Mouse (Mus musculus) right cerebral cortex, postnatal 4 days (tissue): Measurements from ENCODE around the gene Ddx54.

Experiments
- DNase-seq: peaks from one replicate; pipeline ENCODE4 v3.0.0-alpha.2; 2022

The Ddx54 gene

DNA sequence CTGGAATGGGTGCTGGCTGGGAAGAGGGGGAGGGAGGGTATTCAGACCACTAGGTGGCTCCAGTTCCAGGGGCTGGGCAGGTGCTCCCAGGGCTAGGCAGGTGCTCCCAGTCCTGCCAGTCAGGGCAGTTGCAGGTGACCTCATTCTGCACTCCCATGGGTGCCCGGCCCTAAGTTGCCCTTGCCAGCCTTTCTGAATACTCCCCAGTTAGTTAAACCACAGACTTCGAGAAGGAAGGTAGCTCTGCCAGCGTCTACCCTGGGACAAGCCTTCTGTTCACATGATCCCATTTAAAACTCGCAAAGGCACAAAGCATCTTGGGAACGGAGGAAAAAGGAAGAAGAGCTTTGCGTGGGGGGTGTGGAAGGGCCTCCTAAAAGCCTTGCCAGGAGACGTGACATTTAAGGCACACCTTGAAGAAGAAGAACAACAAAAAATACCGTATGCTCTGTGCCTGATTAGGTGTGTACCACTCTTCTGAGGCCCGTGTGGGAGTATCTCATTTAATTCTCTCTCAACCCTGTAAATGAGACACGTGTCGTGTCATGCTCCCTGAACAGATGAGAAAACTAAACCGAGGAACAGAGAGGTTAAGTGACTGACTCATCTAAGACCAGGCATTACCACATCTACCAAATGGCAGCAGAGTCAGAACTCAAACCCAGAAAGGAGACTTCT lies 35.4 kb downstream of the Ddx54 start:
- DNase-seq = no peak

DNA sequence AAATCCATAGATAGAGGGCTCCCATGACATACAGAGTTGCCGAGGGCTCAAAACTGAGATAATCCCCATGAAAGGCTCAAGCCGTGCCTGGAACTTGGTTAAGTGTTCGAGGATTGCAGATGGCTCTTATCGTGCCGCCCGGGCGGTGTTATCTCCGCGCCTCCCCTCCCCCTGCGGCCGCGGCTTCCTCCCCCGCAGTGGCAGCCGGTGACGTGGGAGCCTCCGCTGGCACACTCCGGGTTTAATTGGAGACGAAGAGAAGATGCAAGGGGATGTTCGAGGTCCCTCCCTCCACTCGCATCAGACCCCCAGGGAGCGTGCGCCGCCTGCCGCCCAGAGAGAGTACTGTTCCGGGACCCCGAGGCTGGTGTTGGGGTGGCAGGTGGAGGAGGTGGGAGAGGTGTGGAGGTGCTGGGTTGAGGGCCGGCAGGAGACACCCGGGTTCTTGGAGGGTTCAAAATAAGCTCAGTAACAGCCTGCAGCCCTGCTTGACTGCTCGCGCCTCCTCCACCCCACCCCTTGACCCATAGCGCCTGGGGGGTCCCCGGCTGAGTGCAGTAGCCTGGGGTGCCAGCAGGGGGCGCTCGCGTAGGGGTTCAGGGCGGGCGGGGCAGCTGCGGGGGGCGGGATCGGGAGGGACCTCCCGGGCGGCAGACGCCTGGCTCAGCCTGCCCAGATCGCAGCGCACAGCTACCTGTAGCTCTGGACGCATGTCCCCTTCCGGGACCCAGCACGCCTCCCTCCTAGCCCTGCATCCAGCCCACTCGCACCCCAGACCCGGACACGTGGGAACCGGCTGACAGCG lies 36.2 kb downstream of the Ddx54 start, which contains the start of gene Rasal1:
Gene Rasal1, plus strand, starts transcription at position 244 of the 805 bp plus-strand sequence.
- peak; percentile 78 for DNase-seq

DNA sequence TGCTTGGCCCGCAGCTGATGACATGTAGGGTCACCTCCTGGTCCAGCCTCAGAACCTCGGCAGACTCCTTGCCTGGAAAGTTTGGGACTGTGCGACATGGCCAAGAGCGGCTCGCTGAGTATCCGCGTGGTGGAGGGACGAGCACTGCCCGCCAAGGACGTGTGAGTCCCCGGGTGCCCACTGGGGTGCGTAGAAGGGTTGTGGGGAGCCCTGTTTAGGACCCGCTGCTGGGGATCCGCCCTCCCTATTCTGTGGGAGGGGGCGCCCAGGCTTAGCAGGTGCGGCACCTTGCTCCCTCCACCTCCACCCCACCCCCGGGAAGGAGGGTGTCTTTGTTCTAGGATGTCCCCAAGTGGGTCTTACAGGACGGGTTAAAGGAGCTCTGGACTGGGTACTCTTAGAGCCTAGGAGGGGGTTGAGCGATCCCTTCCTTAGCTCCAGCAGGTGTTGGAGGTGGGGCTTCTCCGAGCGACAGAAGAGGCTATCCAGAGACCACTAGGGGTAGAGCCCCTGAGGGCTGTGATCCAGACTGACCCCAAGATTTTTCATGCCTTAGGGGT lies 36.9 kb downstream of the Ddx54 start:
- DNase-seq = peak; percentile 56

DNA sequence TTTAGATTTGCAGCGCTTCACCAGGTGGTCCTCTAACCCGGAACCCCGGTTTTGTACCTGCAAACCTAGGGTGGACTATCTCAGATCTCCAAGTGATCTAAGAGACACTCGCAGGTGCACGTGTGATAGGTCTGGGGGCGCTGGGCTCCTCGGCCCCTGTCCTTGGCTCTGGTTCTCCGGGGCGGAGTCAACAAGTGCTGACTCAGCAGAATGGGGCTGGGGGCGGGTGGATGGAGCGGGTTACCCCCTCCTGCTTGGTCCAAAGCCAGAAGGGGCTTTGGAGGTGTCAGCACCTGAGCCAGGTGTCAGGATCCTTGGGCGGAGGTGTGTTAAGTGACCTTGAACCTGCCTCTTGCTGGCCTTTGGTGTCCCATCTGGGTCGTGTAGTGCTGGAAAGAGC lies 37.4 kb downstream of the Ddx54 start:
- no peak for DNase-seq

DNA sequence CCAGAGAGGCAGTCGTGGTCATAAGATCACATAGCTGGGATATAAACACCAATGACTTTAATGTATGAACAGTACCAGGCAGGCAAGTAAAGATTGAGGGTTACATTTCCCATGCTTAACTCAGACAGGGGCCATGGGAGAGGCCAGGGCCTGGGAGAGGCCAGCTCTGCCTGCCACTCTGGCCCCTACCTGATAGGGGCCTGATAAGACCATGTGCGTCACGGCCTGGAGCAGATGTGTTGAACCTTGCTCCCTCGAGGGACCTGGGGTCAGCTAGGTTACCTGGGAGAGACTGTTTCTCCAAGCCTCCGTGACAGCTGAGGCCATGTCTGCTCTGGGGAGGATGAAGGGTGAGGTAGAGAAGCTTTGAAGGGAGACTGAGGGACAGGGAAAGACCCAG lies 38.7 kb downstream of the Ddx54 start:
- no peak for DNase-seq

DNA sequence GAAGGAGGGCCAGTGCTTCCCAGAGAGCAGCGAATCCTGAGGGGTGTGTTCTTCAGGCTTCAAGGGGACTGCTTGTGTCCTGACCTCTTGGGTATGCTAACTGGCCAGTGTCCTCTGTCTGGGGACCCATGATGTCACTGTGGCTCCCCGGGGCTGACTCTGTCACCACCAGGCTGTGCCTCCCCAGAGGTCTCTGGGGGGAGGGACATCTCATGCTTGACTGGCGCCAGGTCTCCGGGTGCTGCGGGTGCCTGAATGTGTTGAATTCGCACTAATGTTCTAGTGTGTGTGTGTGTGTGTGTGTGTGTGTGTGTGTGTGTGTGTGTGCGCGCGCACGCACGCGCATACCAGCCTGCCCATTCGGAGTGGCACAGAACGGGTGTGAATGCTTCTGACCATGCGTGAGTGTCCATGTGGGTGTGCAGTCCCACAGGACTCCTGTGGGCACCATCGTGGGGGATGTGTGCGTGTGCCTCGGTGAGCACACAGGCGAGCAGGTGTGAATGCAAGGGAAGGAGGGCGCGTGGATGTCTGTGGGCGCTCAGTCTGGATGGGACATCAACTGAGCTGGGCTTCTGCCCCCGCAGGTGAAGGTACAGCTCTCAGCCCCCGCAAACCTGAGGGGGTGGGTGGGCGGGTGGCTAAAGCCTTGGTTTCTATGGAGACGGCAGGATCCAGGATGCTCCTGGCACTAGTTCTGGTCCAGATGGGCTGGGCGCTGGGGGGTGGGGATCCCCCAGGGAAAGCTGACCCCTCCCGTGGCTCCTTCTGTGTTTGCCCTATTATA lies 40.6 kb downstream of the Ddx54 start:
- DNase-seq = peak; percentile 52

DNA sequence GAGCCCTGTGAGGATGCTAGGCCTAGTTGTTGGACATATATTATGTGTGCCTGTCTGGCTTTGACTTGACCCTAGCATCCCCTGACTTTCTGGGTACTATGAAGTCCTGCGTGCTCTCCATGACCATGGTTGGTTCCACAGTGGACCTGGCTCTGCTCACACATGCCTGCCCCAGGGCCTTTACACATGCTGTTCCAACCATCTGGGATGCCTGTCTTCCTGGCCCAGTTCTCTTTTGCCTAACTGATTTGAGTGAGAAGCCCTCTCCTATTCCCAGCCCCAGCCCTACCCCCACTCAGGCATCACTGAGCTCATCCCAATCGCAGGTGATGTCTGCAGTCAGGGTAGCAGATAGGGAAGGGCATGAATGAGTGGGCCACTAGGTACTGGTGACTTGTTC lies 41.3 kb downstream of the Ddx54 start:
- DNase-seq = no peak

DNA sequence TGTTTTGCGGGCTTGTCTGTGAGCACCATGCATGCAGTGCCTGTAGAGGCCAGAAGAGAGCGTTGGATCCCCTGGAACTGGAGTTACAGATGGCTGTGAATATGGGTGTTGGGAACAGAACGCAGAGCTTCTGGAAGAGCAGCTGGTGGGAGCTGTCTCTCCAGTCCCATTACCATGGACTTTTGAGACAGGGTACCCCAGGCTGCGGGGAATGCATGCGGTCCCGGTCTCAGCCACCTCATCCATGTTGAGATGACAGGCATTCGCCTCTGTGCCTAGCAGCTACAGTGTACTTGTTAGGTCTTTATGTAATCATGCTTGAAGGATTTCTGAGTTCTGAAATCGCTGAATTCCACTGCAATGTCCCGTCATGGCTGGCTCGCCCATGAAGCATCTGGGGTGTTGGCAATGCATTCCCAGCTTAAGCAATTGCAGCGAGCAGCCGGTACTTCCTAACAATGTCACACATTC lies 43.8 kb downstream of the Ddx54 start:
- peak; percentile 46 for DNase-seq

DNA sequence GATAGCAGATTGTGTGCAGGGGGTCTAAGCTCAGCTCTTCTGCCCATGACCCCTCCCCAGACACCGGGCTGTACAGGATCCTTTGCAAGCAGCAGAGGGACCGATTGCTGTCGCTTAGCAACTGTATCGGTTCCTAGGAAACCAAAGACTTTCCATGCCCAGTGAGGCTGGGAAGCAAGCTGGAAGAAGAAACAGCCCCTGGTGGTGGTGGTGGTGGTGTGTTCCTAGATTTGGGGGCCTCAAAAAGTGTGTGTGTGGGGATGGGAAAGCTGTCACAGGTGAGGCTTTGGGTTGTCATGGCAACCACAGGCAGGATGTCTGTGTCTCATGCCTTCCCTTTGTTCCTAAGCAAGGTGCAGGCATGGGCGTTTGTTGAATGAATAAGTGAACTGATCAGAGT lies 48.3 kb downstream of the Ddx54 start:
- peak; percentile 57 for DNase-seq

DNA sequence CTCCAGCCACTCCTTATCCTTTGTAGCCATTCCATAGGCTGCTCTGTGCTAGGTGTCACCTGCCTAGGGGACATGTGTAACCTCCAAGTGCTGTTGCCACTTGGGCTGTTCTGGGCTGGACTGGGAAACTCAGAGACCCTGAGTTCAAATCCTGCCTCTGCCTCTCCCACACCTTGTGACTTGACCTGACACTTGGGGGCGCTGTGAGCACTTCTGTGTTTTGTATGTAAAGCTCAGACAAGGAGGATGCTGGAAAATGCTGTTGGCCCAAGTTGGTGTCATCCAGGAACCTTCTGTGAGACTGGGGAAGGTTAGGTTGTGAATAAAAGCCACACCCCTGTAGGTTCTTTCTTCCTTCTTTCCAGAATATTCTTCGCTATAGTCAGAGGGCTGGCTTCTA lies 52.3 kb downstream of the Ddx54 start:
- no peak for DNase-seq

DNA sequence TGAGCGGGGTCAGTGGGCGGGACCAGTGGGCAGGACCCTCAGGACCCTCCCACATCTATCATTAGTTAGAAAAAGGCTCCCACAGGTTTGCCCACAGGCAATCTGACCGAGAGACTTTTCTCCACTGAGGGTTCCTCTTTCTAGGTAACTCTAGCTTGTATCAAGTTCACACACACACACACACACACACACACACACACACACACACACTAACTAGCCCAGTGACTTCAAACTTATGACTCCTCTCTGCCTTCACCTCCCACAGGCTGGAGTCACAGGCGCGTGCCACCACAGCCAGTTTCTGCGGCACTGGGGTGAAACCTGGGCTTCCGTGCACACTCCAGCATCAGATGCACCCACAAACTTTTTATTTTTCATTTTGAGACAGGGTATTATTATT lies 56.2 kb downstream of the Ddx54 start:
- DNase-seq = no peak

DNA sequence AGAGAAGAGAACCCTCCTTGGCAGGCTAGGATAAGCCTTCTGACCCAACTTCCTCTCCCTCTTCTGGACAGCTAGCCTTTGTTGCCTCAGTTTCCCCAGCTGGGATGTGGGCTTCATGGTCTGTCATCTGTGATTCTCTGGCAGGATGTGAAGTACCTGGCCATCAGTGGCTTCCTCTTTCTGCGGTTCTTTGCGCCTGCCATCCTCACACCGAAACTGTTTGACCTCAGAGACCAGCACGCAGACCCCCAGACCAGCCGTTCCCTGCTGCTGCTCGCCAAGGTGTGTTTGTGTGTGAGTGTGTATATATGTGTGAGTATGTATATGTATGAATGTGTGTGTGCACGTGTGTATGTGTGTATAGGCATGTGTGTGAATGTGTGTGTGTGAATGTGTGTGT lies 57.6 kb downstream of the Ddx54 start:
- DNase-seq = no peak

DNA sequence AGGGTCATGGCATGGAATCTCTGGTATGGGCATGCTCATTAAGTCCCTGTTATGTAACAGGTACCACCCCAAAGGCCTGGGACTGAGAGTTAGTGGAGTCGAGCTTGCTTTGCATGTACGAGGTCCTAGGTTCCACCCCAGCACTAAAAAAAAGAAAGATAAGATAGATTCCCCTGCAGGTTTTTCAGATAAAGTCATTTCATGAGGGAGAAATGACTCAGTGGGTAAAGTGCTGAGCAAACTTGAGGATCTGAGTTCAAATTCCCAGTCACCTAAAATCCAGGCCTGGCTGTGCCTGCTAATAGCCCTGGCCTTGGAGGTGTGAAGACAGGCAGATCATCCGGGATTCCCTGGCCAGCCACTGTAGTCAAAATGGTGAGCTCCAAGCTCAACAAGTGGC lies 59.3 kb downstream of the Ddx54 start:
- DNase-seq = no peak

DNA sequence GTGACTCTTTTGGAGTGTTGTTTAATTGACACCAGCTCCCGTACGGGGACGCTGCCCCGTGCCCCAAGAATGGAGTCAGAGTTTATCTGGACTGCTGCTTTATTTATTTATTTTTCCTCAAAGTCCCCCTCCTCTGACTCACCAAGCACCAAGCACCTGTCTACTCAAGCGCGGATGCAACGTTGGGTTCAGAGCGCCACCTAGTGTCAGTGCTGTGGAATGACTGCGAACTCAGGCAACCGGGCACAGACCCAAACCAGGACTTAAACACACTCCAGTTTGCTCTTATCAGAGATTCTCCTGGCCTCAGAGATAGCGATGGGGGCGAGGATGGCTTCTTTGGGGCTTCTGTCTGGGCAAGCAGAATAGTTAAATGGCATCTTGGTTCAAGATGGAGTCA lies 61.1 kb downstream of the Ddx54 start:
- peak; percentile 83 for DNase-seq

DNA sequence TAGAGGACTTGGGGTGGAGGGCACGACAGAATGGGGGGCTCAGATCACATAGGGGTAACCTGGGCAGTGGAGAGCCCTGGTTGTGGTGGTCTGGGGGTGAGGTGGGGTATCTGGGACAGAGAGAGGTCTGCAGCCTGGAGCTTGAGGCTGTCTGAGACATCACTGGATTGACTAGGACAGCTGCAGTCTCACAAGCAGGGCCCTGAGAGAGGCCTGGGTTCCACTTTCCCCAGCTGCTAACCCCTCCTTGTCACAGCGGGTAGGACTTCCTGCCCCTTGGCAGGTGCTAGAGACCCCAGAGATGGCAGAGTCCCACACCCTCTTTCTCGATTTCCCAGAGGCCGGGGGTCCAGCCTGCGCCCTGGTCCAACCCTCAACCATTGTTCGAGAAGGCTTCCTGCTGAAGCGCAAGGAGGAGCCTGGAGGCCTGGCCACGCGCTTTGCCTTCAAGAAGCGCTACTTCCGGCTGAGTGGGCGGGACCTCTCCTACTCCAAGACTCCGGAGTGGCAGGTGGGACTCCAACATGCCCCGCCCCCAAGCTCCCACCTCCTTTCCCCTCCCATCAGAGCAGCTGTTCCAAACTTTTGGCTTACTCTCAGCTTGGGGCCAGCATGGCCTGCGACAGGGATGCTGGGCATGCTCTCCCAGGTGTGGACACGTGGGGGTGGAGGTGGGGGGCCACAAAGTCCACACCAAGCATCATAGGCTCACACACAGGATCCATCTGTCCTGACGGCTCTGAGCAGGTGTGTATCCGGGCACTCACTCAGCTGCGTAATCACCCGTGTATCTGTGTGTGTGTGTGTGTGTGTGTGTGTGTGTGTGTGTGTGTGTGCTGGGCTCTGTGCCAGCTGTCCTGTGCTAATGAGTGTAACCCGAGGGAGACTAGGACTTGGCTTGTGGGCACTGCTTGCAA lies 61.9 kb downstream of the Ddx54 start:
- peak; percentile 52 for DNase-seq

DNA sequence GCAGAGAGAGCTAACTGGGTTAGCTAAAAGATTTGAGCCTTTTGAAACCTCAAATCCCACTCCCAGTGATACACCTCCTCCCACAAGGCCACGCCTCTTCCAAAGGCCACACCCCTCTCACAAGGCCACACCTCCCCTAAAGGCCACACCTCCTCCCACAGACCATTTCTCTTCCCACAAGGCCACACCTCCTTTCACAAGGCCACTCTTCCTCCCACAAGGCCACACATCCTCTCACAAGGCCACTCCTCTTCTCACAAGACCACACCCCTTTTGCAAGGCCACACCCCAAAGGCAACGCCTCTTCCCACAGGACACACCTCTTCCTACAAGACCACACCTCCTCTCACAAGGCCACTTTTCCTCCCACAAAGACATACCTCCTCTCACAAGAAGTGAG lies 65.0 kb downstream of the Ddx54 start:
- DNase-seq = no peak
